Mouse (Mus musculus) C2C12 (cell line): ENCODE measurements around the gene Pigr. TPM values are rescaled to one million over a fixed set of nuclear protein-coding genes. Genes with fewer than 3 reads are reported as not detected.

Experiments
- H3K27me3 ChIP-seq: one replicate; pipeline ENCODE4 v1.6.1; 2011; ENCODE audit not compliant: control insufficient read depth, insufficient read depth, insufficient read length
- H3K36me3 ChIP-seq: one replicate; pipeline ENCODE4 v1.6.1; 2011; ENCODE audit not compliant: control insufficient read depth, insufficient read depth
- H3K4me3 ChIP-seq: one replicate; pipeline ENCODE4 v1.5.1; 2011; ENCODE audit warnings: mild to moderate bottlenecking, control low read depth; ENCODE audit not compliant: poor library complexity, insufficient read depth, severe bottlenecking
- H3K79me2 ChIP-seq: one replicate; pipeline ENCODE4 v1.6.1; 2011; ENCODE audit not compliant: control insufficient read depth, insufficient read depth
- H3K79me3 ChIP-seq: one replicate; pipeline ENCODE4 v1.6.1; 2011; ENCODE audit warnings: low read depth, control low read depth
- H3ac ChIP-seq: one replicate; pipeline ENCODE3; 2011; ENCODE audit warnings: low read depth; ENCODE audit not compliant: control insufficient read depth, insufficient read length
- CEBPB ChIP-seq: IDR thresholded peaks from one replicate; pipeline ENCODE4 v1.6.1; 2011; ENCODE audit warnings: low read depth, mild to moderate bottlenecking, control low read depth, moderate library complexity
- CTCF ChIP-seq: IDR thresholded peaks from one replicate; pipeline ENCODE4 v1.5.1; 2011; ENCODE audit not compliant: control insufficient read depth, insufficient read depth, insufficient read length
- FOSL1 ChIP-seq: IDR thresholded peaks from one replicate; pipeline ENCODE4 v1.8.0; 2011; ENCODE audit warnings: mild to moderate bottlenecking, low read length; ENCODE audit not compliant: poor library complexity, insufficient read depth, severe bottlenecking
- MAX ChIP-seq: IDR thresholded peaks from one replicate; pipeline ENCODE4 v1.6.1; 2011; ENCODE audit warnings: mild to moderate bottlenecking, control low read depth
- MYOD1 ChIP-seq: IDR thresholded peaks from one replicate; pipeline ENCODE4 v1.6.1; 2011; ENCODE audit warnings: low read depth; ENCODE audit not compliant: control insufficient read depth, insufficient read length
- MYOG ChIP-seq: IDR thresholded peaks from one replicate; pipeline ENCODE4 v1.6.1; 2011; ENCODE audit not compliant: control insufficient read depth, insufficient read length; ENCODE audit errors: extremely low read depth
- USF1 ChIP-seq: IDR thresholded peaks from one replicate; pipeline ENCODE4 v1.6.1; 2011; ENCODE audit warnings: low read depth, mild to moderate bottlenecking, control low read depth, moderate library complexity
- polyA plus RNA-seq: library from polyadenylated mRNA; unstranded; fragments of >200 nt; fragmentation: generic; extraction: Trizol; gene quantifications from one replicate; pipeline ENCODE4 v1.2.1, GENCODE M21; 2012; ENCODE audit warnings: missing spikeins

Gene Pigr
- polyA plus RNA-seq, 1 experiment: not detected

DNA sequence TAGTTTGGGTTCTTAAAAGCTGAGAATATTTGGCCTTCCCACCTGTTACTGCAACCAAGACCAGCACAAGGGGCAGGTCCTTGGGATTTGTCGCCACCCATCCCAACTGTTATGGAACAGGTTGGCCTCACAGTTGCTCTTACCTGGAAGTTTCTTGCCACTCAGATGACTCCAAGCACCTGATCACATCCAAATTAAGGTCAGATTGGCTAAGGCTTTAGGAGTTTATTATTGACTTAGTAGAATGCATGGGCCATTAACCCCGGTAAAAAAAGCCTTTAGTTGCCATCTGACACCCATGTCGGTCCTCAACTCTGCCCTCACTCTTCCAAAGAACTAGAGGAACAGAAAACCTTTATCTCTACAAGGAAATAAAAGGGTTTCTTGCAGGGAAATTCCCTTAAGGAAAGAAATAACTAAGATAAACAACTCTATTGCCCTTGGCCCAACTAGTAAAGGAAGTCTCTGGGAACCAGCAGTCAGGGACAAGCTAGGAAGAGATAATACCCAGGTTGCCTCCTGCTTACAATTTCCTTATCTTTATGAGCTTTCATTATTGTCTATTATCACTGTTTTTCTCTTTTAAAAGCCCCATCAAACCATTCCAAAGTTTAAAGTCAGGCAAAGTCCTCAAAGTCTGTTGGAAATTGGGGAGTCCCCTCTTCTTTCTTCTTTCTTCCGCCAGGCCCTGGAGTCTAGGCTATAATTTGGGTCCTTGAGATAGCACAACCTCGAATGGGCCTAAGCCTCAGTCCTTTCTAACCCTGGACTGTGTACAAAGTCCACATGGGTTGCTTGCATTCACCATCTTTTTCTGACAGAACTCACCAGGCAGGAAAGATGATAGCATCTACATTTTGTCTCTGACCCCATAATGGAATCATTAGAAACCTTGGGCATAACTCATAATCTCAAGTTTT is 6.0 kb downstream of the Pigr start:
- TF ChIP-seq MYOD1 (no peak), CEBPB (no peak), FOSL1 (no peak), CTCF (no peak), USF1 (no peak), MYOG (no peak), MAX (no peak)
- peaks cover 18% of the 10 kb centered on the region for H3K27me3 ChIP-seq
- no peaks in the 10 kb centered on the region for H3K79me3 ChIP-seq
- H3K36me3 ChIP-seq: no peaks in the 10 kb centered on the region
- H3ac ChIP-seq: no peak overlapping the region
- no peaks in the 10 kb centered on the region for H3K79me2 ChIP-seq
- H3K4me3 ChIP-seq: no peak overlapping the region

DNA sequence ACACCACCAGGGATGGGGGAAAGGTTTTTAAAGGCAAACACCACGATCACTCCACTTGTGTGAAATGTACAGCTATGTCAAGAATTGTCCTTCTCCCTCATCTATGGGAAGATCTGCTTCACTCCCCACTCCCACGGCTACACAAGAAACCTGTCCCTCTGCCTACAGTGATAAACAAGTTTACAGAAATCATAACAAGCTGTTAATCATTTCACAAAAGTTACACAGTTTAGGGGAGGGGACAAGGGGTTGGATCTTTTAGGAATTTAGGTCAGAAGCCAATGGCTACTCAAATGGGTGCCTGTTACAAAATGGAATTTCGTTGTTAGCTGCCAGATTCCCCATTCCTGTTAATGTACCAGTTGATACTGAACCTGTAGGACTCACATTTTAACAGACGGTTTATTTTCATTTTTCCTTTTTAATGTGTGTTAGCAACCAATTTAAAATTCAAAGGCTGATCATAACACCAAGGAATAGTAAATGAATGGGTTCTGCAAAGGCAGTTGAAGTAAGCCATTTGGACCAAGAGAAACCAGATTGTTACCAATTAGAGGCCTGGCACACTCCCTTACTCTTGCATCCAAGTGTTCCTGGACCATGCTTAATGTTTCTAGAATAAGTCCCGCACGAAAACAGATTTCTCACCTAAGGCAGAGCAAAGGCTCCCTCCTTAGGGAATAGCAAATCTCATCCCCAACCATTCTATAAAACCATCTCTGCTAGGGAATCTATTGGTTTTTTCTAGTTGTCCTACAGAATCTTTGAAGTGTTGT is 8.9 kb downstream of the Pigr start:
- TF ChIP-seq MAX: no peak
- no peaks in the 10 kb centered on the region for H3K79me3 ChIP-seq
- H3K27me3 ChIP-seq: peaks cover 6% of the 10 kb centered on the region
- no peaks in the 10 kb centered on the region for H3K79me2 ChIP-seq
- no peaks in the 10 kb centered on the region for H3K36me3 ChIP-seq
- no peak overlapping the region for H3K4me3 ChIP-seq
- H3ac ChIP-seq: no peak overlapping the region

DNA sequence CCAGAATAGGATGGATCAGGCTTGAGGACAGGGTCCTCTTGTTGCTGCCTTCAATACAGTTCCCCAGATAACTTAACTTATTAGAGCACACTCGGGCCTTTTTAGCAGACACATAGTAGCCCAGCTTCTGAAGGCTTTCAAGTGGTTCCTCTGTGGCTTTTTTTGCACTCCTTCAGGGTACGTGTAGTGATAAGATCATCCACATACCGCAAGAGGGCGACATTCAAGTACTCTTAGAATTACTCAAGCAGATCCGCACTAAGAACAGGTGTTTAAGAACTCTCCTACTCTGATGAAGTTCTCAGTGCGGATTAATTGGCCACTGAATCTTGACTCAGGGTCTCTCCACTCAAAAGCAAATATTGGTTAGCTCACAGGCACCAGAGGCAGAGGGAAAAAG is 11.8 kb downstream of the Pigr start:
- H3K36me3 ChIP-seq: no peaks in the 10 kb centered on the region
- H3K4me3 ChIP-seq: no peak overlapping the region
- H3K27me3 ChIP-seq: peaks cover 6% of the 10 kb centered on the region

DNA sequence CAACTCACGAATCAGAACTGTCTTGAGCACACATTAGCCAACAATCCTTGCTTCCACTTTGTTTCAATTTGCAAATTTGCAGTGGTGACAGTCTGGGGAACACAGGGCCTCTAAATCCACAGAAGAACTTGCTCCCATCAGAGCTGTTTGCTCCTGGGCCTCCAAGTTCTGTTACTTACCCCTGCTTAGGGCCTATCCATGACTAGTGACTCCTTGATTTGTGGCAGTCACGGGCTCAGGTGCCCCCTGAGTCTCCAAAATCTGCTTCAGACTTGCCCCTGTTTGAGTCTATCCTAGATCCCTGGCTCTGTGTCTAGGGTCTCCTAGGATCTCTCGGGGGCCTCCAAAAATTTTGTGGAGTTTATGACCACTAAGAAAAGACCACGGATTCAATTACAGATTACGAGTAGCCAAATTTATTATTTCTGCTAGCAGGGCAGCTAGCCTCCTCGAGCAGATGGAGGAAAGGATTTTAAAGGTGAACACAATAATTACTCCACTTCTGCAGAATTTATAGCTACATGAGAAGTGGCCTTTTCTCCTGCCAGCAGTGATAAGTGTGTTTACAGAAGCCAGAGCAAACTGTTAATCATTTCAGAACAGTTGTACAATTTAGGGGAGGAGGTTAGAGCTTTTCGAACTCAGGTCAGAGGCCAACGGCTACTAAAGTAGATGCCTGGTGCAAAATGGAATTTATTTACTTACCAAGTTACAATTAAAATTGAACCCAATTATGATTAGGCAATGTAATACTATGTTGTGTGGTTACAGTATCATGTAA is 14.3 kb downstream of the Pigr start:
- no peaks in the 10 kb centered on the region for H3K79me2 ChIP-seq

More for the DNA sequence above, 11.8 kb downstream of the Pigr start:
- no peak overlapping the region for H3ac ChIP-seq
- TF ChIP-seq MYOG (no peak), MAX (no peak), FOSL1 (no peak), CTCF (no peak), CEBPB (no peak), USF1 (no peak)
- no peaks in the 10 kb centered on the region for H3K79me2 ChIP-seq
- H3K79me3 ChIP-seq: no peaks in the 10 kb centered on the region

DNA sequence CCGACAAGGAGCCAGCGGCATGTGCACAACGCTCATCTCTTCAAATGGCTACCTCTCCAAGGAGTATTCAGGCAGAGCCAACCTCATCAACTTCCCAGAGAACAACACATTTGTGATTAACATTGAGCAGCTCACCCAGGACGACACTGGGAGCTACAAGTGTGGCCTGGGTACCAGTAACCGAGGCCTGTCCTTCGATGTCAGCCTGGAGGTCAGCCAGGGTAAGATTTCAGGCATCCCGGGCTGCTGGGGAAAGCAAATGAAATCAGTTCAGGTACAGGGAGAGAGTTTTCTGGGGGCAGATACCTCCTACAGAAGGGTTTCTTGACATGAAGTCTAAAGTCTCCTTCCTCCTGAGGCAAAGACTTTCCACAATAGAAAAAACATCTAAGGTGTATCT is 15.1 kb downstream of the Pigr start:
- no peak overlapping the region for H3K4me3 ChIP-seq

More for the DNA sequence above, 14.3 kb downstream of the Pigr start:
- Histone ChIP-seq H3K79me3 (no peaks in the 10 kb centered on the region), H3K36me3 (no peaks in the 10 kb centered on the region), H3ac (no peak overlapping the region), H3K27me3 (peaks cover 7% of the 10 kb centered on the region), H3K4me3 (no peak overlapping the region)
- no peak for TF ChIP-seq MYOD1

More for the DNA sequence above, 15.1 kb downstream of the Pigr start:
- no peaks in the 10 kb centered on the region for H3K79me3 ChIP-seq
- H3K79me2 ChIP-seq: no peaks in the 10 kb centered on the region
- H3ac ChIP-seq: no peak overlapping the region
- H3K36me3 ChIP-seq: no peaks in the 10 kb centered on the region
- H3K27me3 ChIP-seq: peaks cover 7% of the 10 kb centered on the region
- TF ChIP-seq USF1 (no peak), CTCF (no peak), MYOG (no peak), CEBPB (no peak), MAX (no peak), FOSL1 (no peak), MYOD1 (no peak)
